Mouse (Mus musculus) thymus, postnatal 36 days (tissue): Measurements from ENCODE around the gene Aagab.

ENCODE experiments used
- DNase-seq, 2 experiments: peaks; one replicate each; pipeline ENCODE4 v3.0.0; 2022; ENCODE audit warnings: mixed read lengths in 2 of 2

Aagab gene

DNA sequence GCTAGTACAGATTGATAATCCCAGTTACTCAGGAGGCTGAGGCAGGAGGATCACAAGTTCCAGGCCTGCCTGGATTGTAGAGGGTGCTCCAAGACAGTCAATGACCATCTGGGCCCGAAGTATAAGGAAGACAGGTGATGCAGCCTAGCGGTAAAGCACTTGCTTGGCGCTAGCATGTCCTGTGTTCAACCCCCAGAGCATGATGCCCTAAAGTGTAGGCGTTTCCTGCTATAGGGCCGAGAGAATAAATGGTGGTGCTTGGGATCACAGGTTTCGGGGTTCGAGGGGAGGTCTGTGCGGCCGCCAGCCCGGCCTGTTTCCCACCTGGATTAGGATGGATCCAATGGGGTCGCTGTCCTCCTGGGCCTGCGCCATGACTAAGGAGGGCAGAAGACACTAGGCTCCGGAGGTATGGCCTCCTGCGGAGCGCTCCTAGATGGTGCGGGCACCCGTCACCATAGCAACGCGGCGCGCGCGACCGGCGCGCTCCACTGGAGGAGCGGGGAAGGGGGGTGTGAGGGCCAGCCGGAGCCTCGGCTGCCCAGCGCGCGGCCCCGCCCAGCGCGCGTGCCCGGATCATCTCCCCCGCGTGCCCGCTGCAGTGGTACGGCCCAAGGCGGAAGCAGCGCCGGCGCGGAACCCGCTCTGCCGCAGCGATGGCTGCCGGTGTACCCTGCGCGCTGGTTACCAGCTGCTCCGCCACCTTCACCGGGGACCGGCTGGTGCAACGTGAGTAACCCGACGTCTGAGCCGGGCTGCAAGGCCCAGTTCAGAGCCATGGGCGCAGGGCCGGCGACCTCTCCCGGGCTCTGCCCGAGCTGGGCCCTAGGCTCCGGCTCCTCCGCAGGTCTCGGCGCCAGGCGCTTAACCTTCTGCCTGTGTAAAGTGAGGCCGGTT lies at the start of gene Aagab, which contains the start of gene Iqch:
Gene Aagab (plus strand): TSS at position 618 of the 897 bp plus-strand sequence.
Gene Iqch (minus strand): TSS at position 451 of the 897 bp plus-strand sequence.
- peak; percentile 99 for DNase-seq

DNA sequence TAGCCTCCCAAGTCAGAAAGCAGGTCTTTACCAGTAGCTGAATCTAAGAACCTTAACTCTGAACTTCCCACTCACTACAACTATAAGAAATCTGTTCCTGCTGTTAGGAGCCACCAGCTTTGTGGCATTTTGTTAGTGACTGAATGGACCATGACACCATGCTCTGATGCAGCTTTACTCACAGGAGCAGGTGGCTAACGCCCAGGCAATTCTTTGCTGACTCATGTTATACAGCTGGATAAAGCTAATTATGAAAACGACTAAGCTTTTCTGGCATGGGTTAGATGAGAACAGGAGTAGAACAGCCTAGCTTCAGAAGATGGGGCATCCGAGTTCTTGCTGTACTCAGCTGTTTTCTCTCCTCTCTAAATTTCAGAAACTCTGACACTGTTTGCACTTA lies 48.8 kb upstream of the Aagab start:
- DNase-seq: no peak

DNA sequence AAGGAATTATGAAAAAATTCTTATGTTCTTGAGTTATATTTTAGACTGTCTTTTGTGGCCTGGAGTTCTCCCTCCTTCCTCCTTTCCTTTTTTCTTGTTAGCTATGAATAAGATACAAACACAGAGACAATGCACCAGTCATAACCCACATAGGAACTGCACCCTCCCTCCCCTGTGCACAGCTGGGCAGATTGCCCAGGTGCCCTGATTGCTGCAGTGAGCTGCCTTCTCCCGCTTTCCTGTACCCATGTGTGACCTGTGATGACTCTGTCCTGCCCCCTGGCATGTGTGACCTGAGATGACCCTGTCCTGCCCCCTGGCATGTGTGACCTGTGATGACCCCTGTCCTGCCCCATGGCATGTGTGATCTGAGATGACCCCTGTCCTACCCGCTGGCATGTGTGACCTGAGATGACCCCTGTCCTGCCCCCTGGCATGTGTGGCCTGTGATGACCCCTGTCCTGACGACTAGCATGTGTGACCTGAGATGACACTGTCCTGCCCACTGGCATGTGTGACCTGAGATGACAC lies 46.9 kb upstream of the Aagab start:
- DNase-seq: peak; percentile 11 to 29

DNA sequence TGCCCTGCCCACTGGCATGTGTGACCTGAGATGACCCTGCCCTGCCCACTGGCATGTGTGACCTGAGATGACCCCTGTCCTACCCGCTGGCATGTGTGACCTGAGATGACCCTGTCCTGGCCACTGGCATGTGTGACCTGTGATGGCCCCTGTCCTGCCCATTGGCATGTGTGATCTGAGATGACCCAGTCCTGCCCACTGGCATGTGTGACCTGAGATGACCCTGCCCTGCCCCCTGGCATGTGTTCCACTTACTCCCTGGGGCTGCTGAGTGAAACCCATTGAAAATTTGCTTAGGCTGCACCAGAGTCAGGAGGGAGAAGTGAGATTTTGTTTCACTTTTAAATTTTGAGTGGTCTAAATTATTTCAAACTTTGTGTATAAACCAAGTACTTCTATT lies 46.1 kb upstream of the Aagab start:
- no peak for DNase-seq

DNA sequence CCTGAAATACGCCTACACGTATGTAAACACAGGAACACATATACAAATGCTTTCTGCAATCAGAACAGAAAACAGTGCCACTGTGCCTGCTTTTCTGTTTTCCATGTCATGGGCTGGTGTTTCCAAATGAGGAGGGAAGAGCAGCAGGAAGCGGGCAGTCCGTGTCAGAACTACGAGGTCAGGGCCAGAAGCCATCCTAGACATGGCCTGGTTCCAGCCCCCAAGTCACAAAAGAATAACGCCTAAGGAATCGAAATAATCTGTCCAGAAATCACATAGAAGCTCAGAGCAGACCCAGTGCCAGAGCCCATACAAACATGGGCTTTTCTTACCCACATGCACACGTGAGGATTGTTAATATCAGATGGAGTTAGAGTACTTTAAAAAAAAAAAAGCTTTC lies 45.5 kb upstream of the Aagab start:
- no peak for DNase-seq

DNA sequence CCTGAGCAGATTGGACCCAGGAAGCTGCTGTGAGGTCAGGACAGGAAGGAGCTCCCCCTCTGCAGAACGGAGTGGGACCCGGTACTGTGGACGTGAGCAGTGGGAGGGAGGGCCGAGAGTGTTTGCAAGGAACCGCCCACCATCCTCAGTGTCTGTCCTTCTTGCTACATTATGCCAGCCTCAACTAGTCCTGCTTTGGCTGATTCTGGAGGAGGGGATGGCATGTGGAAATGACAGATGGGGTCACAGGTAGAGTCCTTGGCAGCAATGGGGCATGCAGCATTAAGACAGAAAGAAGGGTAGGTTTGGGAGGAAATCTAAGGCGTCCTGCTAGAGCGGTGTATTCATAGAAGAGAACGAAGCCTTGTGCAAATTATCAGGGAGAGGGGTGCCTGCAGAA lies 40.5 kb upstream of the Aagab start:
- no peak for DNase-seq

DNA sequence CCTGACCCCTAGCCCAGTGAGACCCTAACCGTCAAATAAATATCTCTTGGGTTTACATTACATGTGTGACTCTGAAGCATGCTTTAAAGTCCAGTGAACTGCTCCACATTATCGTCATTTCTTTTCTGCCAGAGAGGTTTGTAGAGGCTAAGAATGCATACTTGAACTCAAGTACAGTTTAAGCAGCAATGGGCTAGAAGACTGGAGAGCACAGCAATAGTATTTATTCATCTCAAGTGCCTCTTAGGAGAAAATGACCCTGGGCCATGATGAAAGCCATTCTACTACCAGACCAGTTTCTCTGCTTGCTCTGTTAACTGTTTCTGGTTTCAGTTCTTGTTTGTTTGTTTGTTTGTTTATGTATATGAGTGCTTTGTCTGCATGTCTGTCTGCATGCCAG lies 39.0 kb upstream of the Aagab start:
- no peak for DNase-seq

DNA sequence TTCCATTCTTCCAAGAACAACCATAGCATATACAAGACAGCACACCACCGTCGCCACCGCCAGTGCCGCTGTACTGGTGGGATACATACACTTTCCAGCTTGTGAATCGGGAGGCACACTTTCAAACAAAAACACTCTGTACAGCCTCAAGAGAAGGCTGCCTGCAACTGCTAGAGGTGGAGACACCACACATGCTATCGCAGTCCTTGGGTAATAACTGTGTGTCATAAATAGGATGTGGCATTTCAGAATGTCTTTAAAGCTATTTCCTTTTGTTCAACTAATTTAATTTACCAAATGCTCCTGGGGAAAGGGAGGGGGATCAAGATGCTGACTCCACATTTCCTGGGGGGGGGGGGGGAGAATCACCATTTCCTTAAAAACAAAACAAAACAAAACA lies 34.1 kb upstream of the Aagab start:
- no peak for DNase-seq

DNA sequence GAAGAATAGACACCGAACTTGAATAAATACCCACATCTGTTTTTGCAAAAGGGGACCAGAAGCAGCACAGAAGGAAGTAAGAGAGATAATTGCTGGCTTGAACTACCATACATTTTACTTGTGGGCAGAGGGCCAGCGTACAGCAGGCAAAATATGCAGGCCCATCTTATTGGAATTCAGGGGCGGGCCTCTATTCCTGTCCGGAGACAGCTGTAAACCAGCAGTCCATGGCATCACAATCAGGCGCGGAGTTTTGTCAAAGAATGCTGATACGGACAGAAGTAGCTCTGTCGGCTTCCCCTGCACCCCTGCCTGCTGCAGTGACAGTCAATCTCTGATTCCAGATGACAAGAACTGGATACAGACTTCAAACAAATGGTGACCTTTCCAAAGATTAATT lies 33.7 kb upstream of the Aagab start:
- DNase-seq: no peak

DNA sequence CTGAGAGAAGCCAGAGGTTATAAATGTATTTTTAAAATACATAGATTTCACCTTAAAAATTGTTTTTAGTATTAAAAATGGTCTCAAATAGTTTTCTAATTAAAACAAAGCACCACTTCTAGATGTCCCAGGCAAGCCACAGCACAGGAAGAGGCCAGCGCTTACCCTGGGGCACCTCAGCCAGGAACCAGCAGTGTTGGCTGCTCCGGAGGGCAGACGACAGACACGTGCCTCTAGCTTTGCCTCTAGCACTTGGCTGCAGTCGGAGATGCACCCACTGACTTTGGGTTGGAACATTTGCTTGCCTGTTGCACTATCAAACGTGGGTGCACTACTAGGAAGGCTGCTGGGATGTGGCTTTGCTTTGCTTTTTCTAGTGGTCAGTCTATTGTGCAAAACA lies 30.6 kb upstream of the Aagab start:
- no peak for DNase-seq

DNA sequence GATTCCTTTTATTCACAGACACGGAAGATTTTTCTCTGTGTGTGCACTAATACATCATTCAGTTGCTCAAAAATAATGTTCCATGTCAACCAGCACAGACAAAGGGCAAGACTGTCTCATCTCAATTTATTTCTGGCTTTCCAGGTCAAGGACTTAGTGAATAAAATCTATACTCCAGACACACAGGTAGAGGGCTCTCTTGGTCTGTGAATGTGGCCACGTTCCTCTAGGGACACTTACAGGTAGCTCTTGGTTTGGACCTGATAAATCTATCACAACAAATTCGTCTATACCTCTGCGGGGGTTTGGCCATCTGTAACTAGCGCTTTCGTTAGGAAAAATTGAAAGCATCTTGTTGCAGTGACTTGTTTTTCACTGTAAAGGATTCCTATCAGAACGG lies 29.6 kb upstream of the Aagab start:
- DNase-seq: no peak

DNA sequence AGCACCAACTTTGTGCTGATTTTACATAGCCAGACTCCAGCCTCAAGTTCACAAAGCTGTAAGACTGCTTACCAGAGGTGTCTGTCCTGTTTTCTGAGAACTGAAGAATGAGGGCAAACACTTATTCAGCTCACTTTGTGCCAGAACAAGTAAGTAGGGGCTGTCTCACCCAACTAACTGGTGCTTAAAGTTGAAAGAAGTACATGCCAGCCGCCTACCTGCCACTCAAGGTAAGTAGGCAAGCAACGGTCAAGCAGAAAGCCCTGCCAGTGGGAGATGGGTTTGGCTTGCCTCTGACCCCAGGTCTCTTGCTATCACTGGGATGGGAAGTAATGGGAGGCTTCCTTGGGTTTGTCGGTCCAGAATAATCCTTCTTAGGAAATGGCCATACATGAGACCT lies 25.0 kb upstream of the Aagab start:
- no peak for DNase-seq

DNA sequence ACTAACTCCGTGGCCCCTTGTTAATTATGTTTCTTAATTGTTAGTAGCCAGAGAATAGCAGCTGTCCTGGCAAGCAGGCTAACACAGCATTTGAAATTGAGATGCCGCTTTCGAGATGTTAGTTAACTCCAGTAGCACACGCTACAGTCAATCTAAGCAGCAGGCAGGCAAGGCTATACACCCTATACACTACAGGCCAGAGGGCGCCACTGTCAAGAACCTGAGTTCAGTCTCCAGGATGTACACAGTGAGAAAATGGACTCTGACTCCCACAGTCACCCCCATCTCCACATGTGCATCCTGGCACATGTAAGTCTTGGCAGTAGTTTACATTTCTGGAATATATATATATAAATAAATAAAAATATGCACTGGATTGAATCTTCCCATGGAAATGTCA lies 22.8 kb upstream of the Aagab start:
- DNase-seq: peak in 1 of 2 experiments; percentile 35

DNA sequence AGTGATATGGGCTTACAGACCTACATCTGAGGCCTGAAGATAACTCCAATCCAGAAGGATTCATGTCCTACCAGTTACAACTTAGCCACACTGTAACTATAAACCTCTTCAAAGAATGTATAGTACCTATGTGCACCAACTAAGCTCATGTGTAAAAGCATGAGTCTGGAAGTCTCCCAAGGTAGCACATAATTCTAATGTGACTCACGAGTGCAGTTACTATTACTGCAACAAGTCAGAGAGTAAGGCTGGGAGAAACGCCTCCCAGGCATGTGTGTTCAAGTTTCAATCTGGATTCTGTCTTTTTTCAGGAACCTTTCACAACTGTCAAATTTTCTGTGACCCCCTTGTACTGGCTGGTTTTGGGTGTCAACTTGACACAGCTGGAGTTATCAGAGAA lies 22.4 kb upstream of the Aagab start:
- no peak for DNase-seq

DNA sequence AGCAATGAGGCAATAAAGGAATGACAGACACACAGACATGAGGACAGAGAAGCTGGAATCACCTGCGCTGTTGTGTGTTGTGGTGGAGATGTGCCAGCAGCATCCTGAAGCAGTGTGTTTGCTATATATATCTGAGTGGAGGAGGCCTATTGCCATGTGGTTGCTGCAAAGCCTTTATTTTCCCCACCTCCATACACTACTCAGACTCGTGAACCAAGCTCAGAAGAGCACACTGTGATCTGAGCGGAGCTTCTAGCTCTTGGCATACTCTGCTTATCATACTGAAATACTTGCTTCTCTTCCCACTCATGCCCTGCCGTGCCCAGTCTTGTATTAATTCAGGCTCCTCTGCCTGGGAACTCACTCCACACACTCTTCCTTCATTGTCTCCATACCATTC lies 20.7 kb upstream of the Aagab start:
- DNase-seq: no peak

DNA sequence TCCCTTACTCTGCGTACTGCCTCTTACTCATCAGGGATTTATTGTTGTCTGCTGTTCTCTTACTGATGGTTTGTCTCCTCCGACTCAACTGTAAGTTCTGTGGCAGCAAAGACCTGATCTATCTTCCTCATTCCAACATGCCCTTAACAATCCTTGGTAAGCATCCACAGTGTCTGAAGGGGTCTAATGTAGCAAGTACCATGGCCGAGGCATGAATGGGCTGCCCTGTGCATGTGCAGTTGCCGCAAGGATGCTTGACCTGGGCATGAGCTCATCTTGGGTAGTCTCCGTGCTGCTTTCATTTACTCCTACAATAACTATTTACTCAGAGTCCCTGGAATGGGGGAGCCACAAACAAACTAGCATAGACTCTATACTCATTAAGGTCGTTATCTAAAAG lies 17.2 kb upstream of the Aagab start:
- DNase-seq: no peak

DNA sequence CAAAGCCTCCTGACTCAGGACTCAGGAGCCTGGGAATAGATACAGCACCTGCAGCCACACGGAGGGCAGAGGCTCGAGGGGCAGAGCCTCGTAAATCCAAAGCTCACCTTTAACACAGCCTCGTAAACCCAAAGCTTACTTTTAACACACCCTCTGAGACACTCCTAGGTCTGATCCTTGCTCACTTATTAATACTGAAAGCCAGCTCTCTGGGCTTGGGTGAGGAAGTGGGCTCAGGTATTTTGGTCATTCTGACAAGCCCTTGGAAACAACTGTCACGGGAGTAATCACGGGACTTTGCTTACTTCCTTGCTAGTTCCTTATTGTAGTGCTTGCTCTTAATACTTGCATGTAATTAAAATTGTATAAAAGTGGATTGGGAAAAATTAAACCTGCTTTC lies 13.3 kb upstream of the Aagab start:
- no peak for DNase-seq

DNA sequence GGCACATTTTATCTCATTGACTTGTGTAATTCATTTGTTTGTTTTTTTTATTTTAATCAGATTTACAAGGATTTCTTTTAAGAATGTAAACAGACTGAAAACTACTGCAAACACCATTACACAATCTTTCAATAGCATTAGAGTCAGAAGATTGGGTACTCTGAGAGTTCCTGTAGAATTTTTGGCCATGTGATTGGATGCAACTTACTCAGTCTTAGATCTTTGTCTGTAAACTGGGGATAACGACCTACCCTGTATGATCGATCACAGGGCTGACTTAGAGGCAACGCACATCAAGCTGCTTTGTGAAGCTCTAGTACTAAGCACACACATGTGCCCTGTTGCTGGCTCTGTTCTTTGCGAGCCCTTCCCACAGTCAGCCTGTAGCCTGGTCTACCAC lies 11.9 kb upstream of the Aagab start:
- no peak for DNase-seq

DNA sequence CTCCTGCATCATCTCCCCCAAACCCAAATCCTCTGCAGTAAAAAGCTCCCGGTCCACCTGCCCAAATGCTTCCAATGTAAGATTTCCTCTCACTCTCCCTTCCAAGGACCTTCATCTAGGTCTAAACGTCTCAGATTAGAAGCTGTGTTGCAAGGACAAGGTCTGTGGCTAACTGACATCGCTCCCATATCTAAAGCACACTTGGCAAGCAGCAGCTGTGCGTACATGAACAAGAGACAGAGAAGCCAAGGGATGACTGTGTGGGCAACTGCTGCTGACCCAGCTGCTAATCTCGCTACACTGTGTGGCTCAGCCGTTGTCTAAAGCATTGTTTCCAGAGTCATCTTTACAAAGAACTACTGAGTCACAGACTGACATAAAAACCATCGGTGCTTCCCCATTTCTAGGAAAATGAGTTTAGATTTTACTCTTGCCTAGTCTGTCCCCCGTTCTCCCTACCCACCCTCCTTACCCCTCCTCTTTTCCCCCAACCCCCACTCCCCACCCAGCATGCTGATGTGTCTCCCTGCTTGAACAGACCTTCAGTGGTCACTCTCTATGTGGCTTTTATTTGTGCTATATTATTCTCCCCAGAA lies 10.7 kb upstream of the Aagab start:
- no peak for DNase-seq

DNA sequence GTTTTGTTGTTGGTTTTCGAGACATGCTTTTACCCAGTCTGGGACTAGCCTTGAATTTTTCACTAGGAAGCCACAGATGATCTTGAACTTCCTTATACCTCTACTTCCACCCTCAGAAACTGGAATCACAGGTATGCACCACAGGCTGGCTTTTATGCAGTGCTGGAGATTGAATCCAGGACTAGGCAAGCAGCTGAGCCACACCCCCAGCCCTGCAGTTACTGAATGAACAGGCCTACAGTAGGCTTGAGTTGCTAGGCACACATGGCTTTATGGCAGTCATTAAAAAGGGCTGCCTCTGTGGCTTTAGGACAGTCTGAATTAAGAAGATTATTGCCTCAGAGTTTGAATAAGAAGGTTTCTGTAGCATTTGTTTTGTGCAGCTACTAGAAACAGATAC lies 7.4 kb upstream of the Aagab start:
- no peak for DNase-seq

DNA sequence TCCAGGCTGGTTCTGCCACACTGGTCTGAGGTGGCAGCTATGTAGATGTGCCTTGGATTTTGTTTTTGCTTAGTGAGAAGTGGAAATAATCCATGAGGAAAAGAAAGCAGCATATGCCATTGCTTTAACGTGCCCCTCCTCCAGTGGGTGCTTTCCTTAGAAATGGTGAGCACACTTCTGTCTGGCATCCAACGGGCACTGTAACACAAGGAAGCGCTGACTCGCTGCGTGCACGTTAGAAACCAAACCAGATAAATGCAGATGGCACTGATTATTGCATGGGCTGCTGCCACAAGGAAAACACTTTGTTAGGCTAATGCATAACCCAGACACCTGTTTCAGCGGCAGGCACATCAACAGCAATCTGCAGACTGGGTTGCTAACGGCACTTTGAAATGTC lies 6.8 kb upstream of the Aagab start:
- no peak for DNase-seq

DNA sequence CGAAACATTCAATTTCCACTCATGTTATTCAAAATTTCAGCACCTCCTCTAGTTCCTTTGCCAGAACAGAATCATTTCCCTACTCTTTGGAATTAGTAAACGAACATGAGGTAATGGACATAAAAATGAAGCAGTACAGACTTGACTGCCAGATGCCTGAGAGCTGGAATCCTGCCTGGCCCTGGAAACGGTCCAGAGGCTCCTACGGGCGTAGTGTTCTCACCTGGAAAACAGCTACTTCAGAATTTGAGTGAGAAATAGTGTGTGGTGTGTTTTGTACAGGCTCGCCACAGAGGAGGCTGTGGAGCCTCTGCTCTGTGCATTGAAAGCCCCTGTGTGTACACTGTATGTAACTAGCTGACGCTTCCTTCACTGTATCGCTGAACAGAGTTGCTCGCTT lies 5.8 kb upstream of the Aagab start:
- no peak for DNase-seq

DNA sequence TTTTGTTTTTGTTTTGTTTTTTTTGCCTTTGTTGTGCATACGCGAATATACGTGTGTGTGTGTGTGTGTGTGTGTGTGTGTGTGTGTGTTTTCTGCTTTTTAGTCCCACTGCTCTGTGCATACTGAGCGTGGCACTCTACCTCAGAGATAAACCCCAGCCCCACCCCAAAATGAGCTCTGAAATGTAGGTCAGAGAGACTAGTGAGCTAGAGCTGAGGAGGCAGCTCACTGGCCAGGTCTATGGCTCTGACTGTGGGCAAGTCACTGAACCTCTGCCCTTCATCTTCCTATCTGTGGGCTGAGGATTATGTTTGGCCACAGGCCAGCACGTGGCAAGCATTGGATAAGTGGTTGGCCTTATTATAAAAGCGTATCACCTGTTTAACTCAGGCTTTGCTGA lies 1.4 kb downstream of the Aagab start:
- DNase-seq: peak; percentile 45 to 58

DNA sequence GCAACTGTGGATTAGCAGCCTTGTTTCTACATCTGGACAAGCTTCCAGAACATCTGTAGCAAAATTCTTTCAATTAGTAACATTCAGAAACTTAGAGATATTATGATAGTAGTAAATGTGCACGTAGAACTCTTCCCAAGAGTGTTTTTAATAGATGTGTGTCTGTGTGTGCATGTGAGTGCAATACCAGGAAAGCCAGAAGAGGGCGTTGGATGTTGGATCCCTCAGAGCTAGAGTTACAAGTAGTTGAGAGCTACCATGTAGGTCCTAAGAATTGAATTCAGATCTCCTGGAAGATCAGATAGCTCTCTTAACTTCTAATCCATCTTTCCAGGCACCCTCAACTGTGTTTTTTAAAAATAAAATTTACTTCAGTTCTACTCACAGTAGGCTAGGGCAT lies 4.1 kb downstream of the Aagab start:
- no peak for DNase-seq
